Mouse (Mus musculus) forebrain, embryonic 15.5 days (tissue): ENCODE measurements around the gene Nrip1. TPM values are rescaled to one million over a fixed set of nuclear protein-coding genes. Genes with fewer than 3 reads are reported as not detected.

Experiments
- ATAC-seq: fragments of 200-750 bp; cut with Nextera tagmentation; replicated peaks from 2 replicates; pipeline ENCODE4 v1.8.0; 2017; ENCODE audit warnings: mild to moderate bottlenecking, moderate TSS enrichment, moderate library complexity
- H3K27ac ChIP-seq: fragments of 300-500 bp; sonication (generic); replicated peaks from 2 replicates; pipeline ENCODE4 v1.5.1; 2015; ENCODE audit warnings: mild to moderate bottlenecking, inconsistent platforms
- H3K27me3 ChIP-seq: fragments of 300-500 bp; sonication (generic); 2 replicates; pipeline ENCODE4 v1.6.1; 2015; ENCODE audit warnings: inconsistent platforms
- H3K36me3 ChIP-seq: fragments of 300-500 bp; sonication (generic); 2 replicates; pipeline ENCODE4 v1.6.1; 2015; ENCODE audit warnings: mild to moderate bottlenecking, inconsistent platforms
- H3K4me1 ChIP-seq: fragments of 300-500 bp; sonication (generic); 2 replicates; pipeline ENCODE4 v1.6.1; 2015; ENCODE audit warnings: inconsistent platforms
- H3K4me2 ChIP-seq: fragments of 300-500 bp; sonication (generic); replicated peaks from 2 replicates; pipeline ENCODE4 v1.6.1; 2015; ENCODE audit warnings: mild to moderate bottlenecking, inconsistent platforms
- H3K4me3 ChIP-seq: fragments of 300-500 bp; sonication (generic); 2 replicates; pipeline ENCODE4 v1.5.1; 2015; ENCODE audit warnings: mild to moderate bottlenecking, inconsistent platforms
- H3K9ac ChIP-seq: fragments of 300-500 bp; sonication (generic); replicated peaks from 2 replicates; pipeline ENCODE4 v1.6.1; 2015; ENCODE audit warnings: mild to moderate bottlenecking, inconsistent platforms
- H3K9me3 ChIP-seq: fragments of 300-500 bp; sonication (generic); 2 replicates; pipeline ENCODE4 v1.6.1; 2016; ENCODE audit warnings: inconsistent platforms
- WGBS: fragments of 180-500 bp; shearing (Covaris S2); methylation state at CpG from one replicate; pipeline ENCODE4 v1.1.7; 2015; ENCODE audit warnings: mixed read lengths; 5-methylcytosine and 5-hydroxymethylcytosine counted together
- polyA plus RNA-seq: library from polyadenylated mRNA; unstranded; fragments of >200 nt; fragmentation: Nextera tagmentation; extraction: Ambion mirVana; gene quantifications from 2 replicates; pipeline ENCODE4 v1.2.1, GENCODE M21; 2015

The Nrip1 gene
- polyA plus RNA-seq, 1 experiment from 2014 or later = 41.4 TPM

GRCm38 (mm10) chr16:76242850-76243249 is 130.8 kb downstream of the Nrip1 start:
- Histone ChIP-seq H3K4me2 (no peak overlapping the region), H3K4me1 (no peaks in the 10 kb centered on the region), H3K36me3 (no peaks in the 10 kb centered on the region), H3K9me3 (no peaks in the 10 kb centered on the region), H3K27me3 (no peaks in the 10 kb centered on the region), H3K4me3 (no peak overlapping the region), H3K27ac (no peak overlapping the region), H3K9ac (no peak overlapping the region)
- ATAC-seq = no peak
- 99% methylated on average over 2 of the region's 2 CpGs for WGBS

GRCm38 (mm10) chr16:76241266-76241665 is 132.4 kb downstream of the Nrip1 start:
- Histone ChIP-seq H3K9me3 (no peaks in the 10 kb centered on the region), H3K27me3 (no peaks in the 10 kb centered on the region), H3K9ac (no peak overlapping the region), H3K27ac (no peak overlapping the region), H3K4me3 (no peak overlapping the region), H3K4me2 (no peak overlapping the region), H3K36me3 (no peaks in the 10 kb centered on the region), H3K4me1 (no peaks in the 10 kb centered on the region)
- ATAC-seq = no peak
- WGBS = 80% methylated on average over 4 of the region's 4 CpGs

- WGBS = 79% methylated on average over 8 of the region's 8 CpGs
- no peak overlapping the region for H3K27ac ChIP-seq
- no peak overlapping the region for H3K4me2 ChIP-seq
- no peaks in the 10 kb centered on the region for H3K9me3 ChIP-seq
- H3K27me3 ChIP-seq = no peaks in the 10 kb centered on the region
- no peak overlapping the region for H3K4me3 ChIP-seq
- H3K9ac ChIP-seq = no peak overlapping the region
- H3K36me3 ChIP-seq = no peaks in the 10 kb centered on the region
- ATAC-seq = no peak
- H3K4me1 ChIP-seq = no peaks in the 10 kb centered on the region
Measured at GRCm38 (mm10) chr16:76239353-76239752, 134.3 kb downstream of the Nrip1 start.

GRCm38 (mm10) chr16:76238784-76239183 is 134.8 kb downstream of the Nrip1 start:
- no peaks in the 10 kb centered on the region for H3K36me3 ChIP-seq
- no peak overlapping the region for H3K9ac ChIP-seq
- H3K4me2 ChIP-seq = no peak overlapping the region
- H3K4me3 ChIP-seq = no peak overlapping the region
- H3K27ac ChIP-seq = no peak overlapping the region
- H3K27me3 ChIP-seq = no peaks in the 10 kb centered on the region
- no peaks in the 10 kb centered on the region for H3K4me1 ChIP-seq
- no peaks in the 10 kb centered on the region for H3K9me3 ChIP-seq
- 90% methylated on average over 4 of the region's 4 CpGs for WGBS
- ATAC-seq = no peak
